In genomic region chr5:72950252-72950651, GRCm38 (mm10) we compare ENCODE assay signal across 40 mouse cellular contexts. TPM values are rescaled to one million over a fixed set of nuclear protein-coding genes. Genes with fewer than 3 reads are reported as not detected.
"Had no signal": no experiment of that assay in that cellular context is flagged by ENCODE, and none has a peak within 500 bp of the region (broad histone marks: within the 10 kb centered on the region; RNA-seq: fewer than 3 reads in every experiment).

No protein-coding gene starts in this region.

- H3K4me1 ChIP-seq: heart, embryonic 10.5 days; hindbrain, embryonic 10.5 days; hindbrain, embryonic 12.5 days; liver, embryonic 13.5 days had no signal

- ATAC-seq: hindbrain, embryonic 16.5 days; intestine, embryonic 16.5 days had no signal

- H3K9ac ChIP-seq: heart, embryonic 12.5 days; hindbrain, embryonic 12.5 days; hindbrain, embryonic 14.5 days; kidney, embryonic 15.5 days; limb, embryonic 12.5 days; liver, embryonic 13.5 days had no signal

- H3K4me3 ChIP-seq: heart, embryonic 10.5 days; heart, embryonic 12.5 days; hindbrain, embryonic 10.5 days; hindbrain, embryonic 12.5 days; kidney, embryonic 15.5 days; left cerebral cortex, adult 2 months; limb, embryonic 10.5 days; limb, embryonic 12.5 days; liver, embryonic 13.5 days had no signal

- H3K9me3 ChIP-seq: heart, embryonic 10.5 days; heart, embryonic 12.5 days; hindbrain, embryonic 10.5 days; hindbrain, embryonic 12.5 days; kidney, embryonic 15.5 days; limb, embryonic 10.5 days; limb, embryonic 12.5 days; liver, embryonic 13.5 days had no signal

- DNase-seq: gastrocnemius, postnatal 14 days; gastrocnemius, postnatal 36 days; heart, adult 18-20 months; heart, postnatal 10 days; heart, postnatal 4 days; kidney, adult 11 months; kidney, adult 2 months; kidney, adult 9 months; kidney, postnatal 14 days; kidney, postnatal 36 days; layer of hippocampus, adult 9-11 months; liver; liver, embryonic 13.5 days had no signal

- H3K27ac ChIP-seq: heart, embryonic 10.5 days; hindbrain, embryonic 10.5 days; hindbrain, embryonic 12.5 days; hindbrain, embryonic 14.5 days; kidney, embryonic 15.5 days; kidney, postnatal 0 days; left cerebral cortex, adult 2 months; limb, embryonic 10.5 days; limb, embryonic 12.5 days; liver, embryonic 13.5 days had no signal

- H3K27me3 ChIP-seq: heart, embryonic 12.5 days; hindbrain, embryonic 12.5 days; kidney, embryonic 15.5 days; limb, embryonic 12.5 days; liver, embryonic 13.5 days had no signal

RNA-seq across cellular contexts. Expression of gene Gm10135, which starts 24.2 kb away (rescaled TPM):
- total RNA-seq: gastrocnemius, adult 18-20 months; gastrocnemius, postnatal 14 days; gastrocnemius, postnatal 36 days; heart, adult 18-20 months; heart, adult 8-10 months; heart, postnatal 10 days; heart, postnatal 25 days; heart, postnatal 4 days; layer of hippocampus, adult 18-20 months; layer of hippocampus, adult 8-10 months; layer of hippocampus, postnatal 14 days; left cerebral cortex, adult 2 months; left cerebral cortex, postnatal 14 days; left cerebral cortex, postnatal 36 days had no signal
- polyA plus RNA-seq: gonadal fat pad, adult 2 months; heart, embryonic 10.5 days; heart, embryonic 12.5 days; heart, embryonic 14.5 days; heart, embryonic 16.5 days; hindbrain, embryonic 10.5 days; hindbrain, embryonic 12.5 days; hindbrain, embryonic 14.5 days; hindbrain, embryonic 16.5 days; intestine, embryonic 14.5 days; intestine, embryonic 16.5 days; kidney, adult 2 months; kidney, embryonic 15.5 days; kidney, postnatal 0 days; large intestine, adult 2 months; limb, embryonic 10.5 days; limb, embryonic 12.5 days; limb, embryonic 14.5 days; liver, embryonic 11.5 days; liver, embryonic 13.5 days had no signal

RNA-seq across cellular contexts. Expression of gene Slc10a4, which starts 56.4 kb away (rescaled TPM):
- total RNA-seq: gastrocnemius, adult 18-20 months; gastrocnemius, postnatal 14 days; heart, adult 18-20 months; heart, postnatal 10 days; heart, postnatal 25 days had no signal
